Mouse (Mus musculus): ENCODE results near the gene Pold2.
"Not testable (repeated sequence)": the region's sequence is repeated elsewhere in the genome, so short reads cannot be mapped to it uniquely, and the experiment has no call there.

Pold2 gene

DNA sequence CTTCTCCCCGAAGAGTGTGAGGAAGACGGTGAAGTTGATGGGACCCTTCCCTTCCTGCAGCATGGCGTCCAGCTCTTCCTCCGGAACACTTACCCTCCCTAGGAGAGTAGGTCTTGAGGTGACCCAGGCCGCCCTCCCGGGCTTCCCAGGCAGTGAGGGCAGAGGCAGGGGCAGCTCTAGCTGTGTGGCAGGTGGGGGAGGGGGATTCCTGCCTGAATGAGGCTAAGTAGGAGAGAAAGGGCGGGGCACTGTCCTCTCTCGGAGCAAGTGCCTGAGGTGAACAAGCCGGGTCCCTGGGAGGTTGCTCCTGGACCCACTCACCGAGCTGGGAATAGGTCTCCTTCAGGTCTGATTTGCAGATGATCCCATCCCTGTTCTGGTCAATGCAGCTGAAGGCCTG, 19.7 kb upstream of the Pold2 start:
- DNase-seq: no peak

- DNase-seq: no peak
These were observed 19.1 kb upstream of the Pold2 start for GRCm38 (mm10) chr11:5897230-5897629.

- DNase-seq: no peak
These were observed 15.7 kb upstream of the Pold2 start for GRCm38 (mm10) chr11:5893807-5894206.

- peak; percentile 34 for DNase-seq
These were observed 14.8 kb upstream of the Pold2 start for GRCm38 (mm10) chr11:5892810-5893368.

DNA sequence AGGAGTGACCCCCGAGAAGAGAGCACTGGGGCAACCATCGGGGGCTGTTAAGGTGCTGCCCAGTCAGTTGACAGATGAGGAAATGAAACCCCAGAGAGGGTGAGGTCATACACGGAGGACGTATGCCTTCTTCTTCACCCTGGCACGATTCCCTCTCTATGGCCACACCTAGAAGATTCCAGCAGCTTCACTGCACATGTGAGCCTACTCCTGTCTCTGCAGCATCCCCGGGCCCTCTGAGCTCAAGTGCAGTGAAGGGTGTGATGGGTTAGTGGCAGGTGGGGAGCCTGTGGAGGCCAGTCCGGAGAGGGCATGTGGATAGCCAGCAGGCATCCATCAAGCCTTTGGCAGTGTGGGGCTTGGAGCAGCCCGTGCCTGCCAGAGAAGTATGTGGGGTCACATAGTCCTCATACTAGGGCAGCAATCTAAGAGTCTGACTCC, 14.1 kb upstream of the Pold2 start:
- DNase-seq: peak; percentile 46

DNA sequence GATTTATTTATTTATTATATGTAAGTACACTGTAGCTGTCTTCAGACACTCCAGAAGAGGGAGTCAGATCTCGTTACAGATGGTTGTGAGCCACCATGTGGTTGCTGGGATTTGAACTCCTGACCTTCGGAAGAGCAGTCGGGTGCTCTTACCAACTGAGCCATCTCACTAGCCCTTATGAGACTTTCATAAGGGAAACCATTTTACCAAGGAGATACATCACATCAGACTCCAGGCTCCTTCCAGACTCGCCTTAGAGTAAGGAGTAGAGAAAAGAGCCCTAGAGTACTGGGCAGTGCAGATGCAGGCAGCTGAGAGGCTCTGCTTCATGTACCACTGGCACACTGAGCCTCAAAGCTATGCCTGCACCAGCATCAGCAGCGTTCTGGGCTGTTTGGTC, 10.5 kb upstream of the Pold2 start:
- not testable (repeated sequence) for DNase-seq

DNA sequence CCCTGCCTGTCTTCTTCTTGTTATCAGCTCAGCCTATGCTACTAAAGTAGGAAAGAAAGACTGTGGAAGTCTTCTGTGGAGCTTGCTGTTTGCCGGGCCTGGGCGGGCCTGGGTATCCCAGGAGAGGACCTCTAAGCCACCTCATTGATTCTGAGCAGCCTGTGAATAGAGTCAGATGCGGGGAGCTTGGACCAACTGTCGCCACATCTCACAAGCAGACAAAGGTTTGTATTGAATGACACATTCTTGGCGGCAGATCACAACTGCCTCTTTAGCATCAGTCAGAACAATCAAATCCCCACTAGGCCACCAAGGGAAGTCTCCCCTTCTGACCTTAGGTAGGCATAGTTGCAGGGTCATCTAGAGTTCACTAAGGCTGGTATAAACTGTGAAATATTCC, 9.2 kb upstream of the Pold2 start:
- peak; percentile 53 for DNase-seq

- DNase-seq: peak; percentile 85
These were observed 8.1 kb upstream of the Pold2 start for GRCm38 (mm10) chr11:5886187-5886586.

DNA sequence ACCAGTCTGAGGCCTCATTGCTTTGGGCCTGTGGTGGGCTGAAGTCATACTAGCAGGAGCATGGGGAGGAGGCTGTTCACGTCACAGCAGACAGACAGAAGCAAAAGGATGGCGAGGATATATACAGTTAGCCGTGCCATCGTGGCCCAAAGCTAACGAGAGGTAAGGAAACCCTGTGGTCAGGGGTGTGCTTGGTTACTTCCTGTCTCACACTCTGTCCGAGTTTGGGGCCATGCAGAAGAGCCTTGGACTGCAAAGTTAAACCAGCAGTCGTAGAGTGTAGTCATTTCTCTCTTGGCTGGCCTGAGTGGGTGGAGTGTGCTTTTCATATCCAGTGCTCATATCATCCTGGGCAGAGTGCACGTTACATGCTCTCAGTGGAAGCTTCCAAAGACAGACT, 4.4 kb upstream of the Pold2 start:
- no peak for DNase-seq

GRCm38 (mm10) chr11:5879905-5880304, 1.8 kb upstream of the Pold2 start:
- DNase-seq: peak; percentile 77

DNA sequence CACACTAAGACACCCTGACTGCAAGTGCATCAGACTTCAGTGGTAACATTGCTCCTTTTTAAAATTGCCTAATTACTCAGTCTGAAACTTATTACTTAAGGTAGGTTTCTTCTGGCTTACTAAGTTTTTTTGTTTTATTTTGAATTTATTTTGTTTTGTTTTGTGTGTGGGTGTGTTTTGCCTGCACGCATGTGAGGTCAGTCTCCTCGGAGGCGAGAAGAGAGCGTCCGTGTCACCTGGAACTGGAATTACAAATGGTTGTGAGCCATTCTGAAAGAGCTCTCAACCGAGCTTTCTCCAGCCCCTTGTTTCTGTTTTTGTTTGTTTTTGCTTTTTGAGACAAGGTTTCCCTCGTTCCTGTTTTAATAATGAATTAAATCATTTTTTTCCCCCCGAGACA, 569 bp upstream of the Pold2 start:
- DNase-seq: no peak

DNA sequence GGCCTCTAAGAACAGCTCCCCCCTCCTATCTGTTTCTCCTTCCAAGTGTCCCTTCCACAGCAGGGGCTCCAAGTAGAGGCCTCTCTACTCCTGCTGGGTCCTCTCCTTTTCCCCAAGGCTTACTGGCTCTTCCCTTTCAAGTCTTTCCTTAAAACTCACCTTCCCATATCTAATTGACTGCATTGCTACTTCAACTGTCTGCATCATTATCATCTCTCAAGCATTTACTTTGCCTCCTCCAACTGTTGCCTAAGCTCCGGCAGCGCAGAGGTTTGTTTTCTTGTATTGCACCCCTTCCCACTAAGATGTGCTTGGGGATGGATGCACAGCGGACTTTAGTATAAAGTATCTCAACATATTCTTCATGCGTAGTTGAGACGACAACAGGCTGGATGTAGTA, 671 bp downstream of the Pold2 start:
- DNase-seq: no peak

DNA sequence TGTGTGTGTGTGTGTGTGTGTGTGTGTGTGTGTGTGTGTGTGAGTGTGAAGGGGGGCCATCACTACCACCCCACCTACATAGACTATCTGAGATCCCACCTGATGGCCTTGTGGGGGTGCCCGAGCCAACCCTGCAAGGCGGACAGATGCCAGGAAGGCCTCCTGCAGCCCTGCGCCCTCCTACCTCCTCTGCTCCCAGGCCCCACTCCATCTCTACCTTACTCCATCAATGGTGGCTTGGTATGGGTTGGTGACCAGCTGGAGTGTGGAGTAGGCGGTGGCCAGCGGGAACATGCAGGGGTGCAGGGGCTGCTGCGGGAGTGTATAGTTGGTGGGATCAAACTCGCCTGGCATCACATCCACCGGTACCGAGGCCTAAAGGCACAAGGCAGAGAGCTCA, 4.9 kb downstream of the Pold2 start:
- DNase-seq: no peak

GRCm38 (mm10) chr11:5872707-5873106, 5.4 kb downstream of the Pold2 start:
- no peak for DNase-seq

GRCm38 (mm10) chr11:5870069-5870468, 8.0 kb downstream of the Pold2 start:
- no peak for DNase-seq

- no peak for DNase-seq
These were observed 8.8 kb downstream of the Pold2 start for GRCm38 (mm10) chr11:5869331-5869730.

DNA sequence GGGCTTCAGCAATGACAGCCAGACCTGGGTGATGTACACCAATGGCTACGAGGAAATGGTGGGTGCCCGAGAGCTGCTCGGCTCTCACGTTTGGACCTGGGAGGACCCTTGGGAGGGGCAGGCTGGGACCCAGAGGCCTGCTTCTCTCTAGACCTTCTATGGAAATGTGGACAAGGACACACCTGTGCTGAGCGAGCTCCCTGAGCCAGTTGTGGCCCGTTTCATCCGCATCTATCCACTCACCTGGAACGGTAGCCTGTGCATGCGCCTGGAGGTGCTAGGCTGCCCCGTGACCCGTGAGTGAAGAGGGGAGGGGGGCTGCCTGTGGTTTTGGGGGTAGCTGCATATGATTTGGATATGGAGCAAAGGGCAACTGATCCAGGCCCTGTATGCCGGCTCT, 9.8 kb downstream of the Pold2 start:
- no peak for DNase-seq

DNA sequence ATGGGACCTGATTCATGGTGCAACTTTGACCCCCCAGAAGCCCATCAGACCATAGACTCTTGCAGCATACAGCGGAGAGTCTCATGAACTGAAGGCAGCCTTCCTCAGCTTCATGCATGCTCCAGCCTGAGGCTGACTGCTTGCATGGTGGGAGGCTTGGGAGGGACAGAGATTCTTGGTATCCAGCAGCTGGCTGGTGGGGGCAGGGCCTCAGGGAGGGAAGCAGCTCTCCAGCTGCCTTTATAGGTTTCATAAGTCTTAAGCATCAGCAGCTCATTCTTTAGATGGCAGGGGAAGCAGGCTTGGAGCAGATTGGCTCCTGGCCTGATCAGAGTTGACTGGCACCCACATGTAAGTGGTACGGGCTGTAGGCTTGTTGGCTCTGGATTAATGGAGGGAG, 10.9 kb downstream of the Pold2 start:
- no peak for DNase-seq

DNA sequence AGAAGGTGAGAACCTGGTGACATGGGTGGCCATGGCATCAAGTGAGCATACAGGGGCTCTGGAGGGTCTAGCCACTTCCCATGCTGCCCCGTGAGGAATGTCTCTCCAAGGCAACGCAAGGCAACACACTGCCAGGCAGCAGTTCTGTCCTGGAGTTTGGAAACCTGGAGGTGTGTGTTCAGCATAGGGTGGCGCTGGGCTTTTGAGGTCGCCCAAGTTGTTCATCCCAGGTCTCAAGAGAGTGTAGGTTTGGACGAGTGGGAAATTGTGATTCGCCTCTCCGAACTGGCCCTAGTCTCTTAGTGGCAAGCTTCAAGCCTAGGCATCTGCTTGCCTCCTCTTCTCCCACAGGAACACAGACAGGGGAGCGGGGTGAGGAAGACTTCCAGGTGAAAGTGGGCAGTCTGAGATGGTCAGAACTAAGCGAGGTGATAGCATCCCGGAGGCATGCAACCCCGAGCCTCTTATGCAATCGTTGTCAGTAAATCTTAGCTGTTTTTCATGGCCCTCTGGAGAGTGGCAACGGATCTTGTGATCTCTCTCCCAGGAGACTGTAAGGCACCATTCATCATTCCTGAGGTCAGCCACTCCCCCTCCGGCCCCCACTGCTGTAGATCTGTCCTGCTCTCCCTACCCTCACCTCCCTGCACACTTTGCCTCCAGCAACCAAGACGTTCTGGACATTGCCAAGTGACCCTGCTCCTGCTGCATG, 15.5 kb downstream of the Pold2 start:
- DNase-seq: peak; percentile 41

GRCm38 (mm10) chr11:5861678-5862393, 16.3 kb downstream of the Pold2 start, which contains the start of gene Aebp1:
TSS of gene Aebp1 (plus strand) at chr11:5861947.
- DNase-seq: peak; percentile 66

GRCm38 (mm10) chr11:5860639-5861038, 17.5 kb downstream of the Pold2 start:
- DNase-seq: no peak

GRCm38 (mm10) chr11:5859883-5860550, 18.1 kb downstream of the Pold2 start:
- DNase-seq: no peak

DNA sequence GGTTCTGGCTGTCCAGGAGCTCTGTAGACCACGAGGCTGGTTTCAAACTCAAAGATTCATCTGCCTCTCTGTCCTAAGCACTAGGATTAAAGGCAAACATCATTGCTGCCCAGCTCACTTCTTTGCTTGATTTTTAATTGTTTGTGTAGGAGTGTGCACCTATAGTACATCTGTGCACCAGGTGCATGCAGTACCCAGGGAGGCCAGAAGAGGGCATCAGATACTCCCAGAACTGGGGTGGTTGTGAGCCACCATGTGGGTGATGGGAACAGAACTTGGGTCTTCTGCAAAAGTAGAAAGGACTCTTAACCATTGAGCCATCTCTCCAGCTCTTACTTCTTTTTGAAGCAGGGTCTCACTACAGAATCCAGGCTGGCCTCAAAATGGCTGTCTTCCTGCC, 19.4 kb downstream of the Pold2 start:
- no peak for DNase-seq
